Mouse (Mus musculus): ENCODE data around the gene Pxmp4.

GRCm38 (mm10) chr2:154571976-154572375, 31.5 kb downstream of the Pxmp4 start:
- TF ChIP-seq CTCF (IDR thresholded peaks at IDR 0.05; ENCODE audit: control insufficient read depth, insufficient read depth, insufficient replicate concordance, low read depth, low read length) (no peak), POLR2A (IDR thresholded peaks at IDR 0.05; ENCODE audit: control insufficient read depth, low read depth, low read length) (no peak)
